Mouse (Mus musculus): ENCODE results near the gene Gm11032.

DNA sequence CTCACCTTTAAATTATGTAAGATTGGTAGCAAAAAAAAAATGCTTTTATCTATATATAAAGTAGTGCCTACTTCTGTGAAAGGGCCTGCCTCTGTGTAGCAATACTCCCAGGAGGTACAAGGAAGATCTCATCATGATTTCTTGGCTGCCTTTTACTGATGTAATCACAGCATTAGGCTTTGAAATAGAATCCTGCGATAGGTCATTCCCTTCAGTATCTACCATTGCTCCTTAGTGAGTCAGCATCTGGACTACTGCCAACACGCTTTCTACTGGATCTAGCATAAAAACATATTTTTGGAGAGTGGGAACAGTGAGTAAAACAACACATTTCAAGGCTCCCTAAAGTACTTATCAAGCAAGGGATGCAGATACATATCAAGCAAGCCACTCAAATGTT, 41.2 kb upstream of the Gm11032 start:
- no peak for TF ChIP-seq POLR2A (IDR thresholded peaks at IDR 0.05; ENCODE audit: borderline replicate concordance, insufficient read depth, low read length)
- TF ChIP-seq CTCF (IDR thresholded peaks at IDR 0.05; ENCODE audit: borderline replicate concordance, insufficient read depth, low read depth, low read length) = no peak
